Mouse (Mus musculus): ENCODE results near the gene Tfap2c. TPM values are rescaled to one million over a fixed set of nuclear protein-coding genes. Genes with fewer than 3 reads are reported as not detected.
A peak's percentile ranks its signal among the peaks of the same experiment; 100 is the strongest.

Tfap2c gene
- total RNA-seq, 1 experiment = 19.7 TPM

DNA sequence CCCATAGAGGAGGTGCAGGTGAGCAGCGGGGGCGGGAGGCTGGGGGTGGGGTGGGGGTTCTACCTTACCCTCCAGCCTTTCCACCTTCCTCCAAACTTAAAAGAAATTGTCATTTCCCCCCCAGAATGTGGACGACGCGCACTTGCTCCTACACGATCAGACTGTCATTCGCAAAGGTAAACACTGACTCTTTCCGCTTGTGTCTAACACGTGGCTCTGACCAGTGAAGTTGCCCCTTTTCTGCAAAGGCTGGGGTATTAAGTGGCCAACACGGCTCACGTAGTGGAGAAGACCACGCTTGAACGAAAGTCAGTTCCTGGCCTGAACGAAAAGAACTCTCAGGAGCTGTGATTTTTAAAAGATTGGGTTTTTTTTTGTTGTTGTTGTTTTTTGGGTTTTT lies 2.5 kb downstream of the Tfap2c start:
- DNase-seq (ENCODE audit: low read depth, low spot score) = no peak
- no peak overlapping the region for H3K27ac ChIP-seq (ENCODE audit: insufficient read depth, low read depth, low read length, poor library complexity, severe bottlenecking)

GRCm38 (mm10) chr2:172552666-172553065 lies 3.3 kb downstream of the Tfap2c start:
- H3K27ac ChIP-seq (ENCODE audit: insufficient read depth, low read depth, low read length, poor library complexity, severe bottlenecking) = no peak overlapping the region
- H3K4me1 ChIP-seq (ENCODE audit: control insufficient read depth in 2 of 2, insufficient read depth in 2 of 2, low read length in 2 of 2, poor library complexity in 1 of 2) = peaks cover 1 to 9% of the 10 kb centered on the region in 2 experiments; a peak in 1 of 4 replicates
- no peak for TF ChIP-seq CHD2 (IDR thresholded peaks at IDR 0.05; ENCODE audit: low read depth, low read length)
- no peak for TF ChIP-seq HCFC1 (IDR thresholded peaks at IDR 0.05; ENCODE audit: borderline replicate concordance, insufficient read depth, low read length)
- H3K9ac ChIP-seq (ENCODE audit: insufficient read depth, low read depth, low read length, poor library complexity, severe bottlenecking) = no peak overlapping the region
- in situ Hi-C loops (cut with MboI; ENCODE audit: low sequenced_read_pairs in 2 of 2, unreplicated experiment in 2 of 2) = loop anchor here in 1 of 2 experiments (10.0 kb wide), 1 partner anchor 52 kb away; no protein-coding TSS in a partner anchor
- no peak for DNase-seq (ENCODE audit: low read depth, low spot score)
- no peaks in the 10 kb centered on the region for H3K9me3 ChIP-seq (ENCODE audit: control insufficient read depth, insufficient read depth, low read depth, low read length)
- H3K36me3 ChIP-seq (ENCODE audit: control insufficient read depth, insufficient read depth, low read length, poor library complexity, severe bottlenecking) = peaks cover 42% of the 10 kb centered on the region
- no peak overlapping the region for H3K4me3 ChIP-seq (ENCODE audit: insufficient read depth in 1 of 2, low read depth in 1 of 2, low read length in 2 of 2, poor library complexity in 1 of 2, severe bottlenecking in 1 of 2)

More for the DNA sequence above, 2.5 kb downstream of the Tfap2c start:
- in situ Hi-C loops (cut with MboI; ENCODE audit: low sequenced_read_pairs in 2 of 2, unreplicated experiment in 2 of 2) = loop anchor here in 1 of 2 experiments (10.0 kb wide), 1 partner anchor 53 kb away; no protein-coding TSS in a partner anchor
- Histone ChIP-seq H3K9ac (ENCODE audit: insufficient read depth, low read depth, low read length, poor library complexity, severe bottlenecking) (no peak overlapping the region; the same call in 1 of the 2 replicates), H3K36me3 (ENCODE audit: control insufficient read depth, insufficient read depth, low read length, poor library complexity, severe bottlenecking) (peaks cover 37% of the 10 kb centered on the region), H3K9me3 (ENCODE audit: control insufficient read depth, insufficient read depth, low read depth, low read length) (no peaks in the 10 kb centered on the region), H3K4me3 (ENCODE audit: insufficient read depth in 1 of 2, low read depth in 1 of 2, low read length in 2 of 2, poor library complexity in 1 of 2, severe bottlenecking in 1 of 2) (peak overlapping the region; percentile 66 to 76), H3K4me1 (ENCODE audit: control insufficient read depth in 2 of 2, insufficient read depth in 2 of 2, low read length in 2 of 2, poor library complexity in 1 of 2) (peaks cover 1 to 11% of the 10 kb centered on the region in 2 experiments; a peak in 1 of 4 replicates)
- TF ChIP-seq CHD2 (IDR thresholded peaks at IDR 0.05; ENCODE audit: low read depth, low read length) (no peak), ZC3H11A (IDR thresholded peaks at IDR 0.05; ENCODE audit: borderline replicate concordance, low read depth, low read length) (no peak), MAFK (IDR thresholded peaks at IDR 0.05; ENCODE audit: insufficient read depth, low read depth, low read length) (no peak), HCFC1 (IDR thresholded peaks at IDR 0.05; ENCODE audit: borderline replicate concordance, insufficient read depth, low read length) (no peak), ZNF384 (IDR thresholded peaks at IDR 0.05; ENCODE audit: low read depth, low read length) (no peak; the same call in none of the 2 replicates)

DNA sequence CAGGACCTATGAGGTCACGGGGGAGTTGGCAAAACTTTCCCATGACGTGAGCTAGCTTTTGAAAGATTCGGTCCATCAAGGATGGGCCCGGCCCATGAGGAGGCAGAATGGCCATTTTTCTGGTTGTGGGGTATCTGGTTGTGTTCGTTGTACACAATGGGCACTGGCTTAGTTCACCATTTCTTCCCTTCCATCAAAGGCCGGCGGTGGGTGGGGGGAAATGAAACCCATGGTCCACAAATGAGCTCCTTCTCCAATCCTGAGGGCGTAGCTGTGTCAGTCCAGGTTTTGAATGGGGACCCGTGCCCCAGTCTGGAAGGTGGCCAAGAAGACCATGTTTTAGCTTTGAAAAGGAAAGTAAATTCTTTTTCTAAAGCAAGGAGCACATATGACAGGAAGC lies 4.8 kb downstream of the Tfap2c start:
- H3K4me3 ChIP-seq (ENCODE audit: insufficient read depth in 1 of 2, low read depth in 1 of 2, low read length in 2 of 2, poor library complexity in 1 of 2, severe bottlenecking in 1 of 2) = no peak overlapping the region
- TF ChIP-seq MAFK (IDR thresholded peaks at IDR 0.05; ENCODE audit: insufficient read depth, low read depth, low read length) (no peak), ZNF384 (IDR thresholded peaks at IDR 0.05; ENCODE audit: low read depth, low read length) (no peak), HCFC1 (IDR thresholded peaks at IDR 0.05; ENCODE audit: borderline replicate concordance, insufficient read depth, low read length) (no peak), ZC3H11A (IDR thresholded peaks at IDR 0.05; ENCODE audit: borderline replicate concordance, low read depth, low read length) (no peak), CHD2 (IDR thresholded peaks at IDR 0.05; ENCODE audit: low read depth, low read length) (no peak)
- peaks cover 0 to 3% of the 10 kb centered on the region in 2 experiments; a peak in 1 of 4 replicates for H3K4me1 ChIP-seq (ENCODE audit: control insufficient read depth in 2 of 2, insufficient read depth in 2 of 2, low read length in 2 of 2, poor library complexity in 1 of 2)
- no peak overlapping the region for H3K9ac ChIP-seq (ENCODE audit: insufficient read depth, low read depth, low read length, poor library complexity, severe bottlenecking)
- no peak overlapping the region for H3K27ac ChIP-seq (ENCODE audit: insufficient read depth, low read depth, low read length, poor library complexity, severe bottlenecking)
- in situ Hi-C loops (cut with MboI; ENCODE audit: low sequenced_read_pairs in 2 of 2, unreplicated experiment in 2 of 2) = loop anchor here in 1 of 2 experiments (10.0 kb wide), 1 partner anchor 51 kb away; no protein-coding TSS in a partner anchor
- H3K36me3 ChIP-seq (ENCODE audit: control insufficient read depth, insufficient read depth, low read length, poor library complexity, severe bottlenecking) = peaks cover 42% of the 10 kb centered on the region
- H3K9me3 ChIP-seq (ENCODE audit: control insufficient read depth, insufficient read depth, low read depth, low read length) = no peaks in the 10 kb centered on the region
- no peak for DNase-seq (ENCODE audit: low read depth, low spot score)

DNA sequence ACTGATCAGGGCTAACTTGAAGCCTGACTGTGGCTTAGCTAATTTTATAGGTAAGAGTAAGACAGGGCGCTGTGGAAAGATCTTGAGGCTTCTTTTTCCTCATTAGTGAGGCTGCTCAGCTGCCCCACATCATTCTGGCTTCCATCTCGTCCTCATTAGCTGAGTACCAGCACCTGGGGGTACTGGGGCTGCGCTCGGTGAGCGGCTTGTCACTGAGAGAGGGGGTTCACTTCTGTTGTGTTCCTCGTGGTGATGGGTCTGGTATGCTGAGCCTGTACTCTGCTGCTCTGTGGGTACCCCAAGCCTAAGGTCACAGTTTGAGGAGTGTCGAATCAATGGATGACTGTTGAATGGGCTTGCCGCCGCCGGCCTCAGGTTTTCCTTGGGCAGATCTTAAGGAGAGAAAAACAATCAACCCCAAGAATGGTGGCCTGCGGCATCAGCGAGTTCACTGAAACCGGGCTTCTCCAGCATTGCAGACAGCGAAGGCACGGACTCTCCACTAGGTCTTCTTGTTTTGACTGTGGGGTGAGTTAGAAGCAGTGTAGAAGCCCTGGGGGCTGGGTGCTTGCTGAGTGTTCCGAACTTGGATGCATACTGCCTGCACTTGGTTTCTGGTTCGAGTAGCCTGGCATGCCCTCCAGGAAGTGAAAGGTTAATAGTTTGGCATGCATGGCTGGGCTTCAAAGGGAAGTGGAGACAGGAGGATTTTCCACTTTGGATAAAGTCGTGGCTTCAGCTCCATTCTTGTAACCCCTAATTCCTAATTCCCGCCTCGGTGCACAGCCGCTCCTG lies 9.5 kb downstream of the Tfap2c start:
- Histone ChIP-seq H3K4me1 (ENCODE audit: control insufficient read depth in 2 of 2, insufficient read depth in 2 of 2, low read length in 2 of 2, poor library complexity in 1 of 2) (peaks cover 0 to 11% of the 10 kb centered on the region in 2 experiments; a peak in 2 of 4 replicates), H3K9me3 (ENCODE audit: control insufficient read depth, insufficient read depth, low read depth, low read length) (no peaks in the 10 kb centered on the region), H3K36me3 (ENCODE audit: control insufficient read depth, insufficient read depth, low read length, poor library complexity, severe bottlenecking) (peaks cover 28% of the 10 kb centered on the region), H3K4me3 (ENCODE audit: insufficient read depth in 1 of 2, low read depth in 1 of 2, low read length in 2 of 2, poor library complexity in 1 of 2, severe bottlenecking in 1 of 2) (no peak overlapping the region), H3K9ac (ENCODE audit: insufficient read depth, low read depth, low read length, poor library complexity, severe bottlenecking) (no peak overlapping the region), H3K27ac (ENCODE audit: insufficient read depth, low read depth, low read length, poor library complexity, severe bottlenecking) (0 out of 2 replicates have a peak overlapping the region, but pooled peaks have one; percentile 13)
- in situ Hi-C loops (cut with MboI; ENCODE audit: low sequenced_read_pairs in 2 of 2, unreplicated experiment in 2 of 2) = loop anchor here in 1 of 2 experiments (10.0 kb wide), 1 partner anchor 46 kb away; no protein-coding TSS in a partner anchor
- TF ChIP-seq CHD2 (IDR thresholded peaks at IDR 0.05; ENCODE audit: low read depth, low read length) = no peak
- no peak for TF ChIP-seq HCFC1 (IDR thresholded peaks at IDR 0.05; ENCODE audit: borderline replicate concordance, insufficient read depth, low read length)
- no peak for DNase-seq (ENCODE audit: low read depth, low spot score)
